Mouse (Mus musculus): ENCODE results near the gene Olfr643. TPM values are rescaled to one million over a fixed set of nuclear protein-coding genes. Genes with fewer than 3 reads are reported as not detected.

The Olfr643 gene
- polyA plus RNA-seq, 1 experiment, result not detected

DNA sequence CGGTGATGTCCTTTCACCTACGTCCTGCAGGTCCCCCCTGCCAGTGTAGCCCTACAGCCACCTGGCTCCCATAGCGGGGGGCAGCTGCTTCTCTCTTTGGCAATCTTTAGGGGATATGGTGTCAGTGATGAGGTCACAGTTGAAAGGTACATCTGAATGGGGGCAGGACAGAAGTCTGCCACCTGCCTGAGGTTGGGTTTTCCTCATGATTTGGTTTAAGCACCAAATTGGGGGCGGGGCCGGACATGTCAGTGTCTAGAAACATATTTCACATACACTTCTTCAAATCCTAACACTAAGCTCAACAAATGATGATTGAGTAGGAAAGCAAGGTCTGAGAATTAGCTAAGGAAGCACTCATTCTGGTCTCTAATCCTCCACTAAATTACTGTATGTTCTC is 7.5 kb downstream of the Olfr643 start, which contains the start of gene Ubqln5:
Ubqln5 (minus strand) TSS at position 101 of the 400 bp plus-strand sequence.
- TF ChIP-seq GATA1 (IDR thresholded peaks at IDR 0.05; ENCODE audit: low read length) (no peak), TAL1 (IDR thresholded peaks at IDR 0.05; ENCODE audit: low read length) (no peak)
- H3K4me3 ChIP-seq (replicated peaks), result no peak within 1 kb of the TSS
- no peaks in the 10 kb centered on the region for H3K27me3 ChIP-seq (ENCODE audit: control insufficient read depth)

GRCm38 (mm10) chr7:104104757-104104972 is 32.5 kb downstream of the Olfr643 start, which contains the start of gene Olfr646:
Gene Olfr646, plus strand, starts transcription at chr7:104104873.
- Histone ChIP-seq H3K36me3 (ENCODE audit: control insufficient read depth) (no peaks in the 10 kb centered on the region), H3K9me3 (ENCODE audit: control insufficient read depth, low read length) (no peaks in the 10 kb centered on the region), H3K4me3 (replicated peaks) (no peak within 1 kb of the TSS), H3K27me3 (ENCODE audit: control insufficient read depth) (no peaks in the 10 kb centered on the region), H3K4me1 (ENCODE audit: control insufficient read depth) (no peaks in the 10 kb centered on the region)
- TF ChIP-seq GATA1 (IDR thresholded peaks at IDR 0.05; ENCODE audit: low read length), result no peak

More for the DNA sequence above, 7.5 kb downstream of the Olfr643 start, which contains the start of gene Ubqln5:
- H3K36me3 ChIP-seq (ENCODE audit: control insufficient read depth), result no peaks in the 10 kb centered on the region
- no peaks in the 10 kb centered on the region for H3K4me1 ChIP-seq (ENCODE audit: control insufficient read depth)
- H3K9me3 ChIP-seq (ENCODE audit: control insufficient read depth, low read length), result no peaks in the 10 kb centered on the region; the same call in 1 of the 2 replicates

DNA sequence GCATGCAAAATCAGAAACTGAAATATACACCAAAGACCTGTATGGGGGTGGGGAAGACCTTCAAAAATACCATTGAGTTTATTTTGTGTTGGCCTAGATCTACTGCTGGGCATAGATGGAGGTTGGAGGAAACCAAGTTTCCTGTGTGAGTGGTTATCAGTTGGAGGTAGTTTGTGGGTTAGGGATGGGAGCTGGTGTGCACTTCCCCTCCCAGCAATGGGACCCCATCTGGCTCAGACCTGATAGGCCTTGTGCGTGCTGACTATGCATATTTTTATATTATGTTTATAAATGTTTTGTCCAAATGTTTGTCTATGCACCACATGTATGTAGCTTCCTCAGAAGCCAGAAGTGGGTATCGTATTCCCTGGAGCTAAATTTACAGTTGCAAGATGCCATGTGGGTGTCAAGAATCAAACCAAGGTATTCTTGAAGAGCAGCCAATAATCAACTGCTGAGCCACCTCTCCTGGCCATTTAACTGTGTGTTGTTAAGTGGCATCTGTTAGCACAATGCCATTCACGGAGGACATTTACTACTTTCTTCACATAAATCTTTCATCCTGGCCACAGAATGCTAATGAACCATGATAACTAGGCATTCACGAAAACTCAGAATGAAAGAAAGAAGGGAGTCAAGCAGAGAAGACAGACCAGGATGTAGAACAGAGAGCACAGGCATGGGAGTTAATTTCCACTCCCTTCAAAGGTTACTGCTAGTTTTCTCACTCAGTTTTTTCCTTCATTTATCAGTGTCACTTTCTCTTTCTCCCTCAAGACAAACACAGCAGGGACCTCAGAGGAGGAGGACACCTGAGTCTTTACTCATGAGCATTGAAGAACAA is 33.1 kb downstream of the Olfr643 start:
- TF ChIP-seq GATA1 (IDR thresholded peaks at IDR 0.05; ENCODE audit: low read length), result no peak
- no peak for TF ChIP-seq TAL1 (IDR thresholded peaks at IDR 0.05; ENCODE audit: low read length)

GRCm38 (mm10) chr7:104085365-104085764 is 51.8 kb downstream of the Olfr643 start, which contains the start of gene Olfr645:
Gene Olfr645, minus strand, starts transcription at chr7:104085465.
- no peak for TF ChIP-seq TAL1 (IDR thresholded peaks at IDR 0.05; ENCODE audit: low read length)
- TF ChIP-seq GATA1 (IDR thresholded peaks at IDR 0.05; ENCODE audit: low read length), result no peak

More for the DNA sequence above, 33.1 kb downstream of the Olfr643 start:
- Histone ChIP-seq H3K9me3 (ENCODE audit: control insufficient read depth, low read length) (no peaks in the 10 kb centered on the region), H3K36me3 (ENCODE audit: control insufficient read depth) (no peaks in the 10 kb centered on the region), H3K4me1 (ENCODE audit: control insufficient read depth) (no peaks in the 10 kb centered on the region), H3K4me3 (replicated peaks) (no peak overlapping the region), H3K27me3 (ENCODE audit: control insufficient read depth) (no peaks in the 10 kb centered on the region)

DNA sequence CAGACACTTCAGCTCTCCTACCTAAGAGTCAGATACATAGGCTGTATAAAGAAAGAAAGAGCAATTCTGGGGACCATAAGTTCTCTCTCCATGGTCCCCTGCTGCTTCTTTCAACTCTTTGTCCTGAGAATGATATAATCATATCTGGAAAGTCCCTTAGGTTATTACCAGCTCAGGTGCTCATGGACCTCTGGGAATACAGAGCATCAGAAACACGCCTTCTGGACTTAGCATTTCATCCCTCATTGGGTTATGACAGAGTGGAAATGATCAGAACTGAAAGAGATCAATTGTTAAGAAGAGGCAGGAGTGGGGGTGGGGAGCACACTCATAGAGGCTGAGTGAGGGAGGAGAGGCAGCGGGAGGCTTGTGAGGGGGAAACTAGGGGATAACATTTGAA is 65.4 kb downstream of the Olfr643 start, which contains the start of gene Olfr644:
Olfr644 (minus strand) TSS at position 101 of the 400 bp plus-strand sequence.
- TF ChIP-seq GATA1 (IDR thresholded peaks at IDR 0.05; ENCODE audit: low read length) (no peak), TAL1 (IDR thresholded peaks at IDR 0.05; ENCODE audit: low read length) (no peak)
- Histone ChIP-seq H3K27me3 (ENCODE audit: control insufficient read depth) (no peaks in the 10 kb centered on the region), H3K9me3 (ENCODE audit: control insufficient read depth, low read length) (no peaks in the 10 kb centered on the region), H3K36me3 (ENCODE audit: control insufficient read depth) (no peaks in the 10 kb centered on the region), H3K4me3 (replicated peaks) (no peak within 1 kb of the TSS), H3K4me1 (ENCODE audit: control insufficient read depth) (no peaks in the 10 kb centered on the region)

More at GRCm38 (mm10) chr7:104085365-104085764, 51.8 kb downstream of the Olfr643 start, which contains the start of gene Olfr645:
- Histone ChIP-seq H3K4me1 (ENCODE audit: control insufficient read depth) (no peaks in the 10 kb centered on the region), H3K9me3 (ENCODE audit: control insufficient read depth, low read length) (no peaks in the 10 kb centered on the region), H3K36me3 (ENCODE audit: control insufficient read depth) (no peaks in the 10 kb centered on the region), H3K4me3 (replicated peaks) (no peak within 1 kb of the TSS), H3K27me3 (ENCODE audit: control insufficient read depth) (no peaks in the 10 kb centered on the region)

- H3K4me1 ChIP-seq (ENCODE audit: control insufficient read depth), result no peaks in the 10 kb centered on the region
- no peaks in the 10 kb centered on the region for H3K36me3 ChIP-seq (ENCODE audit: control insufficient read depth)
- no peaks in the 10 kb centered on the region for H3K9me3 ChIP-seq (ENCODE audit: control insufficient read depth, low read length)
- H3K27me3 ChIP-seq (ENCODE audit: control insufficient read depth), result no peaks in the 10 kb centered on the region
- TF ChIP-seq GATA1 (IDR thresholded peaks at IDR 0.05; ENCODE audit: low read length) (no peak), TAL1 (IDR thresholded peaks at IDR 0.05; ENCODE audit: low read length) (no peak)
- H3K4me3 ChIP-seq (replicated peaks), result no peak within 1 kb of the TSS
Observed at GRCm38 (mm10) chr7:104061345-104061744, 75.9 kb downstream of the Olfr643 start, which contains the start of gene 4930516K23Rik. Gene 4930516K23Rik, minus strand, starts transcription at chr7:104061445.

DNA sequence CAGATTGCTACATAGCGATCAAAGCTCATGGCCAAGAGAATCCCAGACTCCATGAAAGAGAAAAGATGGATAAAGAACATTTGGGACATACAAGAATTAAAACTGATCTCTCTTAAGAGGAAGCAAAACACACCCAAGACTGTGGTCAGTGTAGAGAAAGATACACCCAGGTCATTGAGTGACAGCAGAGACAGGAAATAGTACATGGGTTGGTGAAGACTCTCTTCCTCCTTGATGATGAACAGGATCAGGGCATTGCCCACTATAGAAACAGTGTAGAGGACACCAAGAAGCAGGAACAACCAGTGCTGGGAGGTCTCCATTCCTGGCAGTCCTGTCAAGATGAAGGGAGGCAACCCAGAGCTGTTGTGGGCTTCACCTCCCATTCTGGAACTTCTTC is 78.0 kb downstream of the Olfr643 start:
- no peaks in the 10 kb centered on the region for H3K27me3 ChIP-seq (ENCODE audit: control insufficient read depth)
- no peak overlapping the region for H3K4me3 ChIP-seq (replicated peaks)
- H3K4me1 ChIP-seq (ENCODE audit: control insufficient read depth), result no peaks in the 10 kb centered on the region
- no peak for TF ChIP-seq GATA1 (IDR thresholded peaks at IDR 0.05; ENCODE audit: low read length)
- TF ChIP-seq TAL1 (IDR thresholded peaks at IDR 0.05; ENCODE audit: low read length), result no peak
- H3K36me3 ChIP-seq (ENCODE audit: control insufficient read depth), result no peaks in the 10 kb centered on the region
- H3K9me3 ChIP-seq (ENCODE audit: control insufficient read depth, low read length), result no peaks in the 10 kb centered on the region

GRCm38 (mm10) chr7:104052566-104052965 is 84.6 kb downstream of the Olfr643 start, which contains the start of gene Olfr642:
Gene Olfr642, minus strand, starts transcription at chr7:104052666.
- no peak for TF ChIP-seq TAL1 (IDR thresholded peaks at IDR 0.05; ENCODE audit: low read length)
- TF ChIP-seq GATA1 (IDR thresholded peaks at IDR 0.05; ENCODE audit: low read length), result no peak
- H3K9me3 ChIP-seq (ENCODE audit: control insufficient read depth, low read length), result no peaks in the 10 kb centered on the region
- H3K36me3 ChIP-seq (ENCODE audit: control insufficient read depth), result no peaks in the 10 kb centered on the region
- no peak within 1 kb of the TSS for H3K4me3 ChIP-seq (replicated peaks)
- H3K27me3 ChIP-seq (ENCODE audit: control insufficient read depth), result no peaks in the 10 kb centered on the region
- no peaks in the 10 kb centered on the region for H3K4me1 ChIP-seq (ENCODE audit: control insufficient read depth)

- TF ChIP-seq GATA1 (IDR thresholded peaks at IDR 0.05; ENCODE audit: low read length), result no peak
- TF ChIP-seq TAL1 (IDR thresholded peaks at IDR 0.05; ENCODE audit: low read length), result no peak
- no peaks in the 10 kb centered on the region for H3K27me3 ChIP-seq (ENCODE audit: control insufficient read depth)
Observed at GRCm38 (mm10) chr7:104050745-104051144, 86.5 kb downstream of the Olfr643 start.

More at GRCm38 (mm10) chr7:104050745-104051144, 86.5 kb downstream of the Olfr643 start:
- H3K4me3 ChIP-seq (replicated peaks), result no peak overlapping the region
- H3K36me3 ChIP-seq (ENCODE audit: control insufficient read depth), result no peaks in the 10 kb centered on the region
- H3K4me1 ChIP-seq (ENCODE audit: control insufficient read depth), result no peaks in the 10 kb centered on the region
- no peaks in the 10 kb centered on the region for H3K9me3 ChIP-seq (ENCODE audit: control insufficient read depth, low read length)
